Mouse (Mus musculus) intestine, embryonic 16.5 days (tissue): ENCODE results near the gene Ccdc107. TPM values are rescaled to one million over a fixed set of nuclear protein-coding genes. Genes with fewer than 3 reads are reported as not detected.
A peak's percentile ranks its signal among the peaks of the same experiment; 100 is the strongest.

ENCODE experiments used
- ATAC-seq: fragments of 200-750 bp; cut with Nextera tagmentation; 2 replicates; pipeline ENCODE4 v1.8.0; 2017; ENCODE audit warnings: moderate TSS enrichment, moderate library complexity
- H3K27ac ChIP-seq: fragments of 300-500 bp; sonication (generic); 2 replicates; pipeline ENCODE4 v1.5.1; 2014; ENCODE audit warnings: mild to moderate bottlenecking, low read length
- H3K27me3 ChIP-seq: fragments of 300-500 bp; sonication (generic); replicated peaks from 2 replicates; pipeline ENCODE4 v1.6.1; 2014; ENCODE audit warnings: low read length, control low read depth, mixed read lengths; ENCODE audit not compliant: control insufficient read depth, insufficient read depth
- H3K36me3 ChIP-seq: fragments of 300-500 bp; sonication (generic); 2 replicates; pipeline ENCODE4 v1.6.1; 2014; ENCODE audit warnings: low read length, control low read depth; ENCODE audit not compliant: control insufficient read depth, insufficient read depth
- H3K4me1 ChIP-seq: fragments of 300-500 bp; sonication (generic); 2 replicates; pipeline ENCODE4 v1.6.1; 2014; ENCODE audit warnings: low read length, control low read depth, mixed read lengths; ENCODE audit not compliant: control insufficient read depth, insufficient read depth
- H3K4me2 ChIP-seq: fragments of 300-500 bp; sonication (generic); 2 replicates; pipeline ENCODE4 v1.6.1; 2014; ENCODE audit warnings: low read depth, low read length, control low read depth
- H3K4me3 ChIP-seq: fragments of 300-500 bp; sonication (generic); 2 replicates; pipeline ENCODE4 v1.5.1; 2014; ENCODE audit warnings: mild to moderate bottlenecking, low read length
- H3K9ac ChIP-seq: fragments of 300-500 bp; sonication (generic); 2 replicates; pipeline ENCODE4 v1.6.1; 2014; ENCODE audit warnings: low read depth, low read length
- H3K9me3 ChIP-seq: fragments of 300-500 bp; sonication (generic); 2 replicates; pipeline ENCODE4 v1.6.1; 2016; ENCODE audit warnings: low read length, control low read depth; ENCODE audit not compliant: control insufficient read depth
- WGBS: fragments of 180-500 bp; shearing (Covaris S2); extraction: QIAGEN DNeasy Blood & Tissue Kit; methylation state at CpG from one replicate; pipeline ENCODE4 v1.1.7; 2014; 5-methylcytosine and 5-hydroxymethylcytosine counted together
- polyA plus RNA-seq: library from polyadenylated mRNA; unstranded; fragments of >200 nt; fragmentation: Nextera tagmentation; extraction: Ambion mirVana; gene quantifications from 2 replicates; pipeline ENCODE4 v1.2.1, GENCODE M21; 2015

The Ccdc107 gene
- 96.7 and 102 TPM in 2 replicates for polyA plus RNA-seq

DNA sequence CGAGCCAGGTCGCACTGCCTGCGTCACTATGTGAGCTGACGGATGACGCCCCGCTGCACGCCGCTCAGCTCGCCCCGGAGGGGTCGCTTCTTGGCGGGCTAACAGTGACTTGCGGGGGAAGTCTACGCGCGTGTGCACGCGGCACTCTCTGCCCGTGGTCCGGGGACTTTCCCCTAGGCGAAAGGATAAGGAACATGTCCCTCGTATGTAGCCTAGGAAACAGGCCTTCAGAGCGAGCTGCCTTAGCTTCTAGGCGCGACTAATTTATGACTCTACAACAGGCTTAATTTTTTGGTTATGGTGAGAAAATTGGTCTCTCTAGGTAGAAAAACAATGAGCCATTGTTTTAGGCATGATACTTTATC lies at the start of gene Ccdc107:
TSS of gene Ccdc107 (plus strand) at position 80 of the 365 bp plus-strand sequence.
- ATAC-seq: peak; percentile 98
- Histone ChIP-seq H3K4me3 (peak within 1 kb of the TSS; percentile 84), H3K9ac (peak within 1 kb of the TSS; percentile 77), H3K36me3 (peaks cover 4% of the 10 kb centered on the region; the same call in 1 of the 2 replicates), H3K27me3 (no peaks in the 10 kb centered on the region), H3K27ac (peak within 1 kb of the TSS; percentile 89), H3K9me3 (no peaks in the 10 kb centered on the region), H3K4me1 (peaks cover 12% of the 10 kb centered on the region), H3K4me2 (peak within 1 kb of the TSS; percentile 53)
- WGBS: under 1% methylated on average over 25 of the region's 25 CpGs

DNA sequence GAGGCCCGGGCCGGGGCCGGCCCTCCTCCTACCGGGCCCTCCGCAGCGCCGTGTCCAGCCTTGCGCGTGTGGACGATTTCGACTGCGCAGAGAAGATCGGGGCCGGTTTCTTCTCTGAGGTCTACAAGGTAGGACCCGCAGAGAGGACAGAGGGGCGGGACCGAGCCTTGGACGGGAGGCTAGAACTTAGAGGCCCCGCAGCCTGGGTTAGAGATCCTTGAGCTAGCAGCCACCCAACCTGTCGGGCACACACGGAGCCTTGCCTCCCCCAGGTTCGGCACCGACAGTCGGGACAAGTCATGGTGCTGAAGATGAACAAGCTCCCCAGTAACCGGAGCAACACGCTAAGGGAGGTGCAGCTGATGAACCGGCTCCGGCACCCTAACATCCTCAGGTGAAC lies 49.2 kb upstream of the Ccdc107 start:
- ATAC-seq: peak; percentile 21; the same call in 1 of the 2 replicates
- H3K4me3 ChIP-seq: peak overlapping the region; percentile 86
- under 1% methylated on average over 28 of the region's 28 CpGs for WGBS

DNA sequence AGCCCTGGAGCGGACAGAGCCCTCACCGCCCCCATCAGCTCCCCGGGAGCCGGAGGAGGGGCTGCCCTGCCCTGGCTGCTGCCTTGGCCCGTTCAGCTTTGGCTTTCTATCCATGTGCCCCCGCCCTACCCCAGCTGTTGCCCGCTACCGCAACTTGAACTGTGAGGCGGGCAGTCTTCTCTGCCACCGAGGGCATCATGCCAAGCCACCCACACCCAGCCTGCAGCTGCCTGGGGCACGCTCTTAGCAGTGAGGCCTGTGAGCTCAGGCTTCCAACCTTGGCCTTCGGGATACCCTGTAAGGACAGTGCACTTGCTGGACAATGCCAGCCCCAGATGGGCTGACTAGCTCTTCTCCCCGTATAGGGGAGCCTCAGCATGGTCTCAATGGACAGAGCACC lies 45.4 kb upstream of the Ccdc107 start:
- Histone ChIP-seq H3K4me1 (peaks cover 11% of the 10 kb centered on the region), H3K36me3 (peaks cover 9% of the 10 kb centered on the region; the same call in 1 of the 2 replicates), H3K9me3 (no peaks in the 10 kb centered on the region), H3K27me3 (peaks cover 5% of the 10 kb centered on the region; the same call in 1 of the 2 replicates), H3K27ac (no peak overlapping the region), H3K4me2 (no peak overlapping the region), H3K4me3 (no peak overlapping the region), H3K9ac (no peak overlapping the region)
- no peak for ATAC-seq
- WGBS: 90% methylated on average over 13 of the region's 13 CpGs

More for the DNA sequence above, 49.2 kb upstream of the Ccdc107 start:
- Histone ChIP-seq H3K9me3 (no peaks in the 10 kb centered on the region), H3K9ac (peak overlapping the region; percentile 98), H3K4me1 (peaks cover 9% of the 10 kb centered on the region), H3K4me2 (peak overlapping the region; percentile 75), H3K36me3 (peaks cover 9% of the 10 kb centered on the region; the same call in 1 of the 2 replicates), H3K27me3 (no peaks in the 10 kb centered on the region), H3K27ac (peak overlapping the region; percentile 95)

DNA sequence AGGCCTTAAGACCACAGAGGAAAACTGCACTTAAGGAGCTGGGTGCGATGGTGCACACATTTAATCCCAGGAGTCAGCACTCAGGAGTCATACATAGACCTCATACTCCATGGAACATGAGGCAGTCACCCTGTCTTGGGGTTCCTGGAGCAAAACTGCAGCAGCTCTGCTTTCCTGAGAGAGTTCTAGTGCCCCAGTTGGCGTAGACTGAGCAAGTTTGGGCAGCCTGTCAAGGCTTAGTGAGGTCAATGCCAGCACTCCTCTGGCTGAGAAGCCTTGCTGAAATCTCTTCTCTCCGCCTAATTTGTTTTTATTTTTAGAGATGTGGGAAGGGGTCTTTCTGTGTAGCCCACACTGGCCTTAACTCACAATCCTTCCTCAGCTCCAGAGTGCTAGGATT lies 44.1 kb upstream of the Ccdc107 start:
- WGBS: 87% methylated on average over 3 of the region's 3 CpGs

DNA sequence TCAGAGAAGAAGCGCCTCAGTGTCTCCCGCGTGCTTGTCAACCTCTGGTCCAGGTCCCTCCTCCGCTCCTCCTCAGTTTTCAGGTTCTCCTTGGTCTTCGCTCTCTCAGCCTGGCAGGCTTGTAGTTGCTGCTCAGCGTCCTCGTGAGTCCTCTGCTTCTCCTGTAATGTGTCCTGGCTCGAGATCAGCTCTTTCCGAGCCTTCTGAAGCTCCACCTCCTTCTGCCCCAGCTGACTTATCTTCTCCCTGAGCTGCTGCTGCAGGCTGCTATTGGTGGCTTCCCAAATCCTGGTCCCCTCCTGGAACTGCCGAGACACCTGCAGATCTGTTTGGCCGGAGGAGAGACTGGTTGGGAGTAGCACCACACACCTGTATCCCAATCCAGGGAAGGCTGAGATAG lies 40.4 kb upstream of the Ccdc107 start:
- Histone ChIP-seq H3K9me3 (no peaks in the 10 kb centered on the region), H3K4me2 (no peak overlapping the region), H3K27me3 (peaks cover 20% of the 10 kb centered on the region), H3K27ac (no peak overlapping the region), H3K9ac (no peak overlapping the region), H3K4me3 (no peak overlapping the region), H3K4me1 (peaks cover 11% of the 10 kb centered on the region), H3K36me3 (no peaks in the 10 kb centered on the region)
- WGBS: 38% methylated on average over 11 of the region's 11 CpGs
- no peak for ATAC-seq

More for the DNA sequence above, 44.1 kb upstream of the Ccdc107 start:
- peaks cover 10% of the 10 kb centered on the region for H3K27me3 ChIP-seq
- no peaks in the 10 kb centered on the region for H3K9me3 ChIP-seq
- H3K36me3 ChIP-seq: peaks cover 9% of the 10 kb centered on the region; the same call in 1 of the 2 replicates
- H3K27ac ChIP-seq: no peak overlapping the region
- no peak overlapping the region for H3K4me2 ChIP-seq
- peaks cover 18% of the 10 kb centered on the region for H3K4me1 ChIP-seq
- H3K4me3 ChIP-seq: no peak overlapping the region
- no peak overlapping the region for H3K9ac ChIP-seq
- no peak for ATAC-seq

DNA sequence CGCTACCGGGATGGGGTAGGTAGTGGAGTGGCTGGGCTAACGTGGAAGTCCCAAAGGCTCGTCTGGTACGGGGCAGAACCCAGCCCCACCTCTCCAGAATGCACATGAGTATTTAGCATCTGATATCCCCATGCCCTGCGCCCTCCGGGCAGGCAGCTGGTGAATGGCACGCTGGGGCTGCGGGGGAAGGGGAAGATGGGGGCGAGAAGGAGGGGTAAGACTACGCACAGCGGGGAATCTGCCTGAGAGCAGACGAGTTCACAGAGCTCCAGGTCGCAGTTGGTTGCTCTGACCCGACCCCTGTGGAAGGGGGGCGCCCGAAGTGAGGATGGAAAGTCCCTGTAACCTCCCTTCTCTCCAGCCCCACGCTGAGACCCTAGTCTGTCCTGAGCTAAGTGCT lies 39.3 kb upstream of the Ccdc107 start:
- Histone ChIP-seq H3K36me3 (no peaks in the 10 kb centered on the region), H3K9me3 (no peaks in the 10 kb centered on the region), H3K9ac (peak overlapping the region; percentile 59), H3K27me3 (peaks cover 20% of the 10 kb centered on the region), H3K4me1 (peaks cover 11% of the 10 kb centered on the region), H3K4me3 (peak overlapping the region; percentile 21), H3K4me2 (peak overlapping the region; percentile 47), H3K27ac (no peak overlapping the region)
- 1% methylated on average over 18 of the region's 18 CpGs for WGBS
- ATAC-seq: no peak

DNA sequence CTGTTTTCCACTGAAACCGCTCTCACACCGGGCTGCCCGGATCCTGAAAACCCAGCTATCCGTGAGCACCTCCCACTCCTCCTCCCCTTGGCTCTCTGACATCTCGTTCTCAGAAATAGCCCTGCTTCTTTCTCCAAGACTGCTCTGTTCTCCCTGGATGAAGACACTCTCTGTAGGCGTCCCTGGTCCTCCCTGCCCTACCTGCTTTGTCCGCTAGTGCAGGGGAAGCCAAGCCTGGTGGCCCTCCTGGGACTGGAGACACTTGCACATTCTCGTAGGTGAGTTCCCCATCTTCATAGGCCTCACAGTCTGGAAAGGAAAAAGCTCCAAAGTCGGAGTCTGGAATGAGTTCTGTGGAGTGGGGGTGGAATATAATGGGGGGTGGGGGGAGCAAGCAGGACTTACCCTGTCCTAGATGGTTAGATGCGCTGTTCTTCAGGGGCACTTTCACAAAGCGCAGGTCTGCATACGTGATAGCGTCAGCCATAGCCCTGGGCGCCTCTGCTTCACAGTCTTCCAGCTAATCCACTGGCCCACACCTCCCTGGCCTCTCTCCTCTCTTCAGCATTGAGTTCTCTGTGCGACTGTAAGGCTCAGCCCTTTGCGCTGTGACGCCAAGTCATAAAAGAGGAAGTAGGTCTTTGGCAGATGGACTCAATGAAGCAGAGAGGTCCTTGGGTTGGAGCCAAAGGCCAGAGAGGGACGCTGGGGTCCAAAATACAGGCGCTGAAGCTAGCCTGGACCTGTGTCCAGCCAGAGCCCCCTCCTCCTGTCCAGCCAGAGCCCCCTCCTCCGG lies 38.5 kb upstream of the Ccdc107 start, which contains the start of gene Cd72:
TSS of gene Cd72 (minus strand) at position 588 of the 796 bp plus-strand sequence.
- Histone ChIP-seq H3K27ac (no peak within 1 kb of the TSS), H3K4me2 (peak within 1 kb of the TSS; percentile 47), H3K27me3 (peaks cover 20% of the 10 kb centered on the region), H3K9ac (peak within 1 kb of the TSS; percentile 59), H3K4me1 (peaks cover 11% of the 10 kb centered on the region), H3K4me3 (peak within 1 kb of the TSS; percentile 21), H3K9me3 (no peaks in the 10 kb centered on the region), H3K36me3 (no peaks in the 10 kb centered on the region)
- 32% methylated on average over 20 of the region's 20 CpGs for WGBS
- peak; percentile 48; the same call in 1 of the 2 replicates for ATAC-seq

DNA sequence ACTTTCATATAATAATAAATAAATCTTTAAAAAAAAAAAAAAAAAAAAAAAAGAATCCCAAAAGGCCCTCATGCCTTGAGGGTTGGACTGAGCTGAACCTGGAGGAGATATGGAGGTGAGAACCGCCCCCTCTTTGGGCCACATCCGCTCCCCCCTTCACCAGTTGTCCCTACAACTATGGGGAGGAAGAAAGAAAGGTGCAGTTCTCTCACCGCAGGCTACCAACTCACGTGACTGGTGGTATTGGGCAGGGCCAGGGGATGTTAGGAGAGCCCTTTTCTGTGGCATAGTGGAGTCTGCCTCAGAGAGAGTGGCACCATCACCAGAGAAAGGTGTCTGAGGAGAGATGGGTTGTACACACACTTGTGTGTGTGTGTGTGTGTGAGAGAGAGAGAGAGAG lies 36.2 kb upstream of the Ccdc107 start:
- H3K36me3 ChIP-seq: no peaks in the 10 kb centered on the region
- ATAC-seq: no peak
- WGBS: 30% methylated on average over 4 of the region's 4 CpGs
- no peaks in the 10 kb centered on the region for H3K9me3 ChIP-seq
- H3K4me1 ChIP-seq: peaks cover 11% of the 10 kb centered on the region
- peaks cover 20% of the 10 kb centered on the region for H3K27me3 ChIP-seq
- H3K4me2 ChIP-seq: no peak overlapping the region
- H3K27ac ChIP-seq: no peak overlapping the region
- H3K9ac ChIP-seq: no peak overlapping the region
- H3K4me3 ChIP-seq: no peak overlapping the region

DNA sequence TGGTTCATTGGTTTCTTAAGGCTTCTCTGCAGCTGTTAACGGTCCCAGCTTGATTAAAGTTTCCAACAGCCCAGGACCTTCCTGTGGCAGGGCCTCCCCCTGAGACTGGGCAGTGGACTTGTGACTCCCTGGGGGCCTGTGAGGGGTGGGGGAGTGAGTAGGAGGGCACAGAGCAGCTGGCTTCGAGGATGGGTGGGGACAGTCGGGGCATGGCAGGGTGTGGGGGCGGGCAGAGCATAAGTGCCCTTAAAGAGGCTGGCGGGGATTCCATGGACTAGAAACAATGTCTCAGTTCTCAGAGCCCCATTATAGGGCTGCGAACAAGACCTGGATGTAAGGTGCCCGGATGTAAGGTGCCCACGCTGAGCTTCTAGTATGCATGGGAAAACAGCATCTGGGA lies 35.6 kb upstream of the Ccdc107 start:
- 19% methylated on average over 8 of the region's 8 CpGs for WGBS
- Histone ChIP-seq H3K9ac (no peak overlapping the region), H3K4me2 (no peak overlapping the region), H3K27me3 (peaks cover 16% of the 10 kb centered on the region), H3K36me3 (no peaks in the 10 kb centered on the region), H3K4me1 (peaks cover 11% of the 10 kb centered on the region), H3K27ac (no peak overlapping the region), H3K4me3 (no peak overlapping the region), H3K9me3 (no peaks in the 10 kb centered on the region)
- no peak for ATAC-seq
